In the genomic region with DNA sequence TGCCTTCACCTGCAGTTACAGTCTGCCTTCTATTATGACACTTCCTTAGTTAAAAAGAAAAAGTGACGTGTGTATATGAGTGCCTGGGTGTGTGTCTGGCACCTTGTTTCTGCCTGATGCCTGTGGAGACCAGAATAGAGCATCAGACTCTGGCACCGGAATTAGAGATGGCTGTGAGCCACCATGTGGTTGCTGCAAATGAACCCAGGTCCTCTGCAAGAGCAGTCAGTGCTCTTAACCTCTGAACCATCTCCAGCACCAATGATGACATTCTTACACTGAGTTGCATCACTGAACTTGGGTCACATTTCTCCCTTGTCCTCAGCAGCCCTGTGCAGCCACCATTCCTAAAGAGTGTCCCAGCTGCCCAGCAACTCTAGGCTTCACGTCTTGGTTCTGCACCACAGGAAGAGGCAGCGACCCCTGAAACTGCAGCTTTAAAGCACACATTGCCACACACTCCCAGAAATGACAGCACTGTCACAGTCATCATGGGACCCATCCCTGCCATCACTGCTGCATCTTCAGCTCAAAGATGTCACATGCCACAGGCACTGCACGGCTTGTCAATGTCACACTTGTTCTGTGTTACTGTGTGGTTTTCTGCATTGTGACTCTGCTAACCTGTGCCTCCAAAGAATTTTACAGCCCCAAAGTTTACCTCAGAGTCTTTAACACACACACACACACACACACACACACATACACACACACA, we compare ENCODE assay signal across 9 mouse cellular contexts. TPM values are rescaled to one million over a fixed set of nuclear protein-coding genes. Genes with fewer than 3 reads are reported as not detected.
A peak's percentile ranks its signal among the peaks of the same experiment; 100 is the strongest.
DNase-seq lines count a peak whose midpoint lies in the region; ATAC-seq and TF ChIP-seq lines count a peak whose summit lies in the region.
"Had no signal": no experiment of that assay in that cellular context is flagged by ENCODE, and none has a peak within 500 bp of the region (broad histone marks: within the 10 kb centered on the region; RNA-seq: fewer than 3 reads in every experiment).

No protein-coding gene starts in this region.

- no peaks in the 10 kb centered on the region; the same call in 1 of the 2 replicates for H3K4me1 ChIP-seq in kidney, postnatal 0 days (replicated peaks; ENCODE audit: insufficient read depth, low read length)

- no peak overlapping the region for H3K4me2 ChIP-seq in kidney, postnatal 0 days (ENCODE audit: low read length)
- H3K4me2 ChIP-seq: limb, embryonic 12.5 days had no signal

- DNase-seq in kidney, postnatal 0 days (ENCODE audit: low spot score) = peak; percentile 39
- no peak for DNase-seq in kidney, adult 18-20 months
- peak; percentile 67 for DNase-seq in adrenal gland, postnatal 14 days
- peak; percentile 24 to 33 for DNase-seq in heart, postnatal 36 days
- DNase-seq in thymus, postnatal 14 days = no peak
- DNase-seq in spleen, adult 12 weeks (ENCODE audit: low spot score) = no peak
- DNase-seq: right cerebral cortex, adult 18-20 months had no signal

- no peak overlapping the region for H3K9ac ChIP-seq in kidney, postnatal 0 days (ENCODE audit: low read depth, low read length)
- H3K9ac ChIP-seq: limb, embryonic 12.5 days had no signal

- intact Hi-C loops in heart, postnatal 36 days (cut with DNase I) = no loop called here

- H3K36me3 ChIP-seq in kidney, postnatal 0 days (ENCODE audit: insufficient read depth, low read length) = no peaks in the 10 kb centered on the region
- H3K36me3 ChIP-seq: limb, embryonic 12.5 days had no signal

- WGBS in kidney, postnatal 0 days = 38% methylated on average over 5 of the region's 5 CpGs

- peak; percentile 63; the same call in 1 of the 2 replicates for ATAC-seq in kidney, postnatal 0 days (replicated peaks; ENCODE audit: low FRiP score, low read depth)
- ATAC-seq in megakaryocyte progenitor cell, adult 5-6 weeks (replicated peaks; ENCODE audit: poor library complexity) = peak; percentile 52

- no peak overlapping the region for H3K4me3 ChIP-seq in kidney, postnatal 0 days (replicated peaks; ENCODE audit: low read depth, low read length)
- H3K4me3 ChIP-seq: limb, embryonic 12.5 days had no signal

- H3K27me3 ChIP-seq in kidney, postnatal 0 days (ENCODE audit: insufficient read depth, low read length) = no peaks in the 10 kb centered on the region
- H3K27me3 ChIP-seq: limb, embryonic 12.5 days had no signal

- no peak overlapping the region for H3K27ac ChIP-seq in kidney, postnatal 0 days
- H3K27ac ChIP-seq: limb, embryonic 12.5 days had no signal

- no peak for TF ChIP-seq CTCF in kidney, postnatal 0 days (IDR thresholded peaks at IDR 0.05; ENCODE audit: low read depth)

- H3K9me3 ChIP-seq in kidney, postnatal 0 days (replicated peaks; ENCODE audit: low read length) = no peaks in the 10 kb centered on the region
- H3K9me3 ChIP-seq: limb, embryonic 12.5 days had no signal

RNA-seq across cellular contexts. Expression of gene N4bp2l1, which starts 13.2 kb away (rescaled TPM):
- polyA plus RNA-seq in kidney, postnatal 0 days (2015; fragmentation: Nextera tagmentation; extraction: Ambion mirVana) = 6.9 and 8.6 TPM in 2 replicates
- 42.5 and 47.1 TPM in 2 replicates for total RNA-seq in adrenal gland, postnatal 14 days (2021)
- 1 to 10 TPM; 4.2 to 4.7 TPM for total RNA-seq in heart, postnatal 36 days (2021)
- 22.3 and 28.9 TPM in 2 replicates for total RNA-seq in megakaryocyte progenitor cell, adult 5-6 weeks (2015)
- 27.4 and 27.6 TPM in 2 replicates for total RNA-seq in megakaryocyte progenitor cell, adult 5-6 weeks (2017)

Comparison
In these comparisons a context has a peak if more than half of its experiments do, and no peak if none do; other contexts are left out.
1. DNase-seq: peak in kidney, postnatal 0 days (single experiment), adrenal gland, postnatal 14 days (single experiment) and heart, postnatal 36 days (2 of 2); none in kidney, adult 18-20 months (single experiment), thymus, postnatal 14 days (single experiment) and spleen, adult 12 weeks (single experiment).